ENCODE assay signal across 8 mouse cellular contexts in genomic region chr12:111769306-111769705, GRCm38 (mm10). TPM values are rescaled to one million over a fixed set of nuclear protein-coding genes. Genes with fewer than 3 reads are reported as not detected.
DNase-seq lines count a peak whose midpoint lies in the region; ATAC-seq lines count a peak whose summit lies in the region.

No protein-coding gene starts in this region.

- H3K36me3 ChIP-seq in neural tube, embryonic 12.5 days, result peaks cover 24% of the 10 kb centered on the region

- WGBS in neural tube, embryonic 12.5 days, result 34% methylated on average over 10 of the region's 10 CpGs

- H3K27me3 ChIP-seq in neural tube, embryonic 12.5 days (replicated peaks), result no peaks in the 10 kb centered on the region

- ATAC-seq in neural tube, embryonic 12.5 days (ENCODE audit: low FRiP score, low read depth), result no peak

- H3K4me2 ChIP-seq in neural tube, embryonic 12.5 days (replicated peaks), result no peak overlapping the region

- H3K4me3 ChIP-seq in neural tube, embryonic 12.5 days, result no peak overlapping the region

- no peak for DNase-seq in neural tube, embryonic 10.5 days (ENCODE audit: extremely low spot score, low spot score)
- peak; percentile 81 for DNase-seq in brain, adult 2 months (ENCODE audit: low read depth, low spot score)
- DNase-seq in gastrocnemius, postnatal 25 days, result peak; percentile 47
- peak; percentile 54 for DNase-seq in kidney, adult 18-20 months
- peak; percentile 67 for DNase-seq in lung, postnatal 25 days (ENCODE audit: low spot score)
- DNase-seq in thymus, postnatal 36 days, result peak; percentile 32 to 49
- no peak for DNase-seq in layer of hippocampus, adult 9-11 months

- no peak overlapping the region for H3K9ac ChIP-seq in neural tube, embryonic 12.5 days

- H3K27ac ChIP-seq in neural tube, embryonic 12.5 days, result peak overlapping the region; percentile 32; the same call in 1 of the 2 replicates

- no peaks in the 10 kb centered on the region for H3K9me3 ChIP-seq in neural tube, embryonic 12.5 days

- H3K4me1 ChIP-seq in neural tube, embryonic 12.5 days, result peaks cover 30% of the 10 kb centered on the region

RNA-seq across cellular contexts. Expression of gene Klc1, which starts 10.7 kb away (rescaled TPM):
- 481 and 504 TPM in 2 replicates for polyA plus RNA-seq in neural tube, embryonic 12.5 days (2016; fragmentation: Nextera tagmentation; extraction: Ambion mirVana)
- 10 to 100 TPM; 59.9 to 68.0 TPM for total RNA-seq in gastrocnemius, postnatal 25 days (2021)

RNA-seq across cellular contexts. Expression of gene Xrcc3, which starts 44.4 kb away (rescaled TPM):
- 5.5 and 7.5 TPM in 2 replicates for polyA plus RNA-seq in neural tube, embryonic 12.5 days (2016; fragmentation: Nextera tagmentation; extraction: Ambion mirVana)
- total RNA-seq in gastrocnemius, postnatal 25 days (2021), result under 1 TPM; 0.15 to 0.24 TPM

RNA-seq across cellular contexts. Expression of gene Zfyve21, which starts 44.7 kb away (rescaled TPM):
- 48.8 and 50.9 TPM in 2 replicates for polyA plus RNA-seq in neural tube, embryonic 12.5 days (2016; fragmentation: Nextera tagmentation; extraction: Ambion mirVana)
- 10 to 100 TPM; 13.0 to 15.0 TPM for total RNA-seq in gastrocnemius, postnatal 25 days (2021)

RNA-seq across cellular contexts. Expression of gene Apopt1, which starts 56.2 kb away (rescaled TPM):
- 54.6 and 57.3 TPM in 2 replicates for polyA plus RNA-seq in neural tube, embryonic 12.5 days (2016; fragmentation: Nextera tagmentation; extraction: Ambion mirVana)
- total RNA-seq in gastrocnemius, postnatal 25 days (2021), result 10 to 100 TPM; 37.7 to 38.9 TPM

RNA-seq across cellular contexts. Expression of gene Bag5, which starts 56.2 kb away (rescaled TPM):
- 60.1 and 61.8 TPM in 2 replicates for polyA plus RNA-seq in neural tube, embryonic 12.5 days (2016; fragmentation: Nextera tagmentation; extraction: Ambion mirVana)
- total RNA-seq in gastrocnemius, postnatal 25 days (2021), result 10 to 100 TPM; 10.9 to 14.6 TPM

Comparison
In these comparisons a context has a peak if more than half of its experiments do, and no peak if none do; other contexts are left out.
1. DNase-seq: peak in brain, adult 2 months (single experiment), gastrocnemius, postnatal 25 days (single experiment), kidney, adult 18-20 months (single experiment), lung, postnatal 25 days (single experiment) and thymus, postnatal 36 days (2 of 2); none in neural tube, embryonic 10.5 days (single experiment) and layer of hippocampus, adult 9-11 months (single experiment).